Mouse (Mus musculus) R1 (cell line): ENCODE measurements around the gene Gm28635.
A peak's percentile ranks its signal among the peaks of the same experiment; 100 is the strongest.

Experiments
- DNase-seq: peaks from one replicate; pipeline ENCODE4 v3.0.0-alpha.2; 2018; ENCODE audit warnings: low read depth, low spot score

Gene Gm28635

GRCm38 (mm10) chr2:84585700-84586099 is 92.1 kb downstream of the Gm28635 start:
- peak; percentile 61 for DNase-seq

- no peak for DNase-seq
Measured at GRCm38 (mm10) chr2:84582286-84582685, 95.6 kb downstream of the Gm28635 start.

- DNase-seq: peak; percentile 77
Measured at GRCm38 (mm10) chr2:84581208-84581607, 96.6 kb downstream of the Gm28635 start.

GRCm38 (mm10) chr2:84579311-84579710 is 98.5 kb downstream of the Gm28635 start:
- DNase-seq: peak; percentile 91

- no peak for DNase-seq
Measured at GRCm38 (mm10) chr2:84574130-84574529, 103.7 kb downstream of the Gm28635 start.

- DNase-seq: peak; percentile 19
Measured at GRCm38 (mm10) chr2:84556888-84557514, 120.8 kb downstream of the Gm28635 start.
